Mouse (Mus musculus): ENCODE results near the gene Taok1.
"Not testable (repeated sequence)": the region's sequence is repeated elsewhere in the genome, so short reads cannot be mapped to it uniquely, and the experiment has no call there.

Gene Taok1

GRCm38 (mm10) chr11:77607538-77608455 lies at the start of gene Taok1:
TSS of gene Taok1 (minus strand) at chr11:77607815.
- peak; percentile 92 for DNase-seq (ENCODE audit: low spot score)

- DNase-seq (ENCODE audit: low spot score): not testable (repeated sequence)
Observed at GRCm38 (mm10) chr11:77653406-77654190, 46.0 kb upstream of the Taok1 start.

- no peak for DNase-seq (ENCODE audit: low spot score)
Observed at GRCm38 (mm10) chr11:77652484-77652883, 44.9 kb upstream of the Taok1 start.

- DNase-seq (ENCODE audit: low spot score): no peak
Observed at GRCm38 (mm10) chr11:77648878-77649277, 41.3 kb upstream of the Taok1 start.

- DNase-seq (ENCODE audit: low spot score): no peak
Observed at GRCm38 (mm10) chr11:77645481-77645880, 37.9 kb upstream of the Taok1 start.

GRCm38 (mm10) chr11:77641390-77641789 lies 33.8 kb upstream of the Taok1 start:
- no peak for DNase-seq (ENCODE audit: low spot score)

- DNase-seq (ENCODE audit: low spot score): peak; percentile 71
Observed at GRCm38 (mm10) chr11:77630257-77630670, 22.6 kb upstream of the Taok1 start.

- DNase-seq (ENCODE audit: low spot score): no peak
Observed at GRCm38 (mm10) chr11:77629476-77629875, 21.9 kb upstream of the Taok1 start.

- no peak for DNase-seq (ENCODE audit: low spot score)
Observed at GRCm38 (mm10) chr11:77626596-77627535, 19.3 kb upstream of the Taok1 start.

GRCm38 (mm10) chr11:77625061-77625855 lies 17.6 kb upstream of the Taok1 start:
- no peak for DNase-seq (ENCODE audit: low spot score)

GRCm38 (mm10) chr11:77624441-77625060 lies 16.9 kb upstream of the Taok1 start:
- no peak for DNase-seq (ENCODE audit: low spot score)

- DNase-seq (ENCODE audit: low spot score): no peak
Observed at GRCm38 (mm10) chr11:77624002-77624401, 16.4 kb upstream of the Taok1 start.

GRCm38 (mm10) chr11:77621902-77622535 lies 14.4 kb upstream of the Taok1 start:
- DNase-seq (ENCODE audit: low spot score): no peak

GRCm38 (mm10) chr11:77615084-77615624 lies 7.5 kb upstream of the Taok1 start:
- DNase-seq (ENCODE audit: low spot score): no peak

- DNase-seq (ENCODE audit: low spot score): peak; percentile 27
Observed at GRCm38 (mm10) chr11:77606835-77607537, 629 bp downstream of the Taok1 start.

GRCm38 (mm10) chr11:77606469-77606834 lies 1.2 kb downstream of the Taok1 start:
- no peak for DNase-seq (ENCODE audit: low spot score)

- DNase-seq (ENCODE audit: low spot score): no peak
Observed at GRCm38 (mm10) chr11:77597266-77597665, 10.3 kb downstream of the Taok1 start.

GRCm38 (mm10) chr11:77591388-77591787 lies 16.2 kb downstream of the Taok1 start:
- DNase-seq (ENCODE audit: low spot score): no peak

GRCm38 (mm10) chr11:77590801-77591200 lies 16.8 kb downstream of the Taok1 start:
- no peak for DNase-seq (ENCODE audit: low spot score)

All from spleen, adult 12 weeks (tissue).